Mouse (Mus musculus): ENCODE measurements around the gene Plcb2. TPM values are rescaled to one million over a fixed set of nuclear protein-coding genes. Genes with fewer than 3 reads are reported as not detected.

The Plcb2 gene
- polyA plus RNA-seq, 1 experiment from 2014 or later: 0.64 TPM

DNA sequence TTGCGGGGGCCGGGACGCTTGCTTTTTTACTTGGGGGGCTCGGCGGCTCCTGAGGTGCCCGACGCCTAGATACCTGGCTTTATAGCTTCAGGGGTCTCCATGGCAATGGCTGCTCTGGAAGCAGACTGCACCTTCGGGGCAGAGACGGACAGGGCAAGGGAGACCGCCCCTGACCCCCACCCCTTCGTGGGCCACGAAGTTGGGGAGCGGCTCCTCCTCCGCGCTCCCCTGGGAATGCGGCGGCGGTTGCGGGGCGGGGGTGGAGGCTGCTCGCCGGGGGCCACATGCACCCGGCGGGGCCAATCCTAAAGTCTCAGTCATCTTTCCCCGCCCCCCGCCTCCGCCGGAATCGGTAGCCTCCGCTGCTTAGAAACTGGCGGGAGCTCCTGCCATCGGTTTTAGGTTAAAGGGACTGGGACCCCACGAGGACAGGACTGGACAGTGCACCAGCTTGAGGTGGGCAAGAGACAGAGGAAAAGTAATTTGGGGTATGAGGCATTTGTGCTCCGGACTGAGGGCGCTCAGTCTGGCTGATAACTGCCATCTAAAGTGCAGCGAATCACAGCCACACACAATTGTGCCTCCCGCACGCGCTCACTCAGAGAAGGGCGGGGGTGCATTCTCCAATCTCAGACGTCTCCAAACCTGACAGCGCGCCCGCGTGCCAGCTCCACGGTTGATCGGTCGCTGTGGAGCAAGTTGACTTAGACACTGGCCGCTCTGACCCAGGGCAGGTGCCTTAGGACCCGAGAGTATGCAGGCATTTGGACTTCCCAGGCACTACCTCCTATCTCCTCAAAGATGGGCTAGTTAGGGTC lies 24.1 kb downstream of the Plcb2 start, which contains the start of gene Ankrd63:
Gene Ankrd63 (minus strand): TSS at position 51 of the 818 bp plus-strand sequence.
- H3K27me3 ChIP-seq (ENCODE audit: control insufficient read depth, insufficient read depth, low read length): peaks cover 27% of the 10 kb centered on the region
- no peaks in the 10 kb centered on the region for H3K36me3 ChIP-seq (ENCODE audit: control insufficient read depth, insufficient read depth, low read length)
- TF ChIP-seq EP300 (optimal IDR thresholded peaks at IDR 0.05) (no peak), CTCF (IDR thresholded peaks at IDR 0.05; ENCODE audit: low read depth) (no peak)
- no peak for DNase-seq (ENCODE audit: low spot score)
- no peak within 1 kb of the TSS for H3K27ac ChIP-seq (replicated peaks)
- H3K4me2 ChIP-seq (replicated peaks; ENCODE audit: low read depth): peak within 1 kb of the TSS; percentile 77
- no peak for ATAC-seq (ENCODE audit: low FRiP score, low TSS enrichment)
- H3K9me3 ChIP-seq (ENCODE audit: control insufficient read depth, low read length): no peaks in the 10 kb centered on the region
- peak within 1 kb of the TSS; percentile 45 for H3K9ac ChIP-seq (ENCODE audit: low read length)
- H3K4me3 ChIP-seq (ENCODE audit: low read depth, low read length): peak within 1 kb of the TSS; percentile 45
- H3K4me1 ChIP-seq (replicated peaks; ENCODE audit: control insufficient read depth, insufficient read depth): peaks cover 12% of the 10 kb centered on the region; the same call in 1 of the 2 replicates
- 2% methylated on average over 46 of the region's 50 CpGs for WGBS

DNA sequence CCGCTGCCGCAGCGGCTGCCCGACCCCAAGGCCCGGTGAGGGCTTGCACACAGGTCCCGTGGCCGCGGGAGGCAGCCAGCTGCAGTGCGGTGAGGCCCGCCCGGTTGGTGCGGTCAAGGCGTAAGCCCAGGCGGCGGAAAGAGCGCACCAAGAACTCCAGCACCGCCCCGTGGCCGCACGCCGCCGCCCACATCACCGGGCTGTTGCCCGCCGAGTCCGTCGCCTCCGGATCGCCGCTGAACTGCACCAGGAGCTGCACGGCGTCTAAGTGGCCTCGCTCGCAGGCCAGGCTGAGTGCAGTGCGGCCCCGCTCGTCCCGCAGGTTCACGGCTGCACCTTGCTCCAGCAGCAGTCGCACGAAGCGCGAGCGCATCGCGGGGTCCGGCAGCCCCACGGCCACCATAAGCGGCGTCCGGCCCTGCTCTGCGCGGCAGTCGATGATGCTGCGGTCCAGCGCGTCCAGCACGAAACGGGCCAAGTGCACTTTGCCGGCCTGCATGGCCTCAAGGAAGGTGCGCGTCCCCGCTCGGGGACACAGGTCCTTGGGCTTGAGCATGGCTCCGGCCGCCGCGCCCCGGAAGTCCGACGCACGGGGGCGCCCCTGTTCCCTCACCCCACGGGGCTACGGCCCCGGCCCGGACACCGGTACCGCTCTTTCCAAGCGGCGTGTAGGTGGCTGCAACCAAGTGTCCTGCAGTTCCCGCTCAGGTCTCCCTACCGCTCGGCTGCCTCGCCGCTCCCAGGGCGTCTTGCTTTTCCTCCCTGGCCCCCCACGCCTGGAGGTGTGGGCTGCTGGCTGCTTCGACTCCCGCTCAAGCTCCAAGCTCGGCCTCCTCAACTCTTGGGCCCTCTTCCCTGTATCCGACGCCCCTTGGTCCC lies 25.1 kb downstream of the Plcb2 start:
- Histone ChIP-seq H3K9ac (ENCODE audit: low read length) (peak overlapping the region; percentile 45), H3K4me2 (replicated peaks; ENCODE audit: low read depth) (peak overlapping the region; percentile 77), H3K27ac (replicated peaks) (no peak overlapping the region), H3K27me3 (ENCODE audit: control insufficient read depth, insufficient read depth, low read length) (peaks cover 27% of the 10 kb centered on the region), H3K9me3 (ENCODE audit: control insufficient read depth, low read length) (no peaks in the 10 kb centered on the region), H3K4me3 (ENCODE audit: low read depth, low read length) (peak overlapping the region; percentile 45), H3K36me3 (ENCODE audit: control insufficient read depth, insufficient read depth, low read length) (no peaks in the 10 kb centered on the region), H3K4me1 (replicated peaks; ENCODE audit: control insufficient read depth, insufficient read depth) (peaks cover 12% of the 10 kb centered on the region; the same call in 1 of the 2 replicates)
- under 1% methylated on average over 92 of the region's 93 CpGs for WGBS
- TF ChIP-seq CTCF (IDR thresholded peaks at IDR 0.05; ENCODE audit: low read depth) (peak; percentile 52), EP300 (optimal IDR thresholded peaks at IDR 0.05) (no peak)
- DNase-seq (ENCODE audit: low spot score): peak; percentile 61
- peak; percentile 38; the same call in 1 of the 2 replicates for ATAC-seq (ENCODE audit: low FRiP score, low TSS enrichment)

DNA sequence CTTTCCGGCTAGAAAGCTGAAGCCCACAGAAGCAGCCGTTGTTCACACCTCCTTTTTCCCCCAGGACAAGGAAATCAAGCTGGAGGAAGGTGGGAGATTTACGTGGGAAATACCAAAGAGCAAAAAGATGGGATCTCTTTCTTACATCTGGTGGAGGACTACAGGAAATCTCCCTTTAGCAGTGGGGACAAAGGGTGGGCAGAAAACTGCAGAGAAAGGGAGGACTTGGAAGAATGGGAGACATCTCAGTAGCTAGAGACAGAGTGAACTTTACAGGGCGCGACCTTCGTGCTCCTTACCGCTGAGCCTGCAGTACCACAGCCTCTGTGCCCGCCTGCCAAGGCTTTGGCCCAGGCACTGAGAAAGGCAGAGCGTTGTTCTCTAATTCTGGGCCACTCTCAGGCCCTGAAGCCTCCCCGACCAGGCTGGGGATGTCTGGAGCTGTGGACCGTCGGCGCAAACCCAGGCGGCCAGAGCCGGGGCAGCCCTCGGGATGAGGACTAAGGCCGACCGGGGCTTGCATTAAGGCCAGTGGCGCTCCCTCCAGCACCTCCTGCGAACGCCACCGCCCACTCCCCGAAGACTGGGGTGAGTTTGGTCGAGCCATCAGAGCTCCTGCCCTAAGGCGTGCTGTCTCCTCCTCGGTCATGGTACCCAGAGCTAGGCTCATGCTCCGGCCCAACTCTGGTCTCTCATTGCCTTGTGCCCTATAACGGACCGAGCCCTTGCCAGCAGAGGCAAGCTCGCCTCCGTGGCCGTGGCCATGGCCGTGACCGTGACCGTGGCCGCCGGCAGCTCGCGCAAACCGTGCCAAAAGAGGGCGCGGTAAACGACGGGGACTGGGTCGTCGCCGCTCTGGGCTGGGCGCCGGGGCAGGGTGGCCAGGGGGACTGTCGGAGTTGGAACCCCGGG lies 26.0 kb downstream of the Plcb2 start:
- H3K4me3 ChIP-seq (ENCODE audit: low read depth, low read length): peak overlapping the region; percentile 45
- peak overlapping the region; percentile 45; the same call in 1 of the 2 replicates for H3K9ac ChIP-seq (ENCODE audit: low read length)

DNA sequence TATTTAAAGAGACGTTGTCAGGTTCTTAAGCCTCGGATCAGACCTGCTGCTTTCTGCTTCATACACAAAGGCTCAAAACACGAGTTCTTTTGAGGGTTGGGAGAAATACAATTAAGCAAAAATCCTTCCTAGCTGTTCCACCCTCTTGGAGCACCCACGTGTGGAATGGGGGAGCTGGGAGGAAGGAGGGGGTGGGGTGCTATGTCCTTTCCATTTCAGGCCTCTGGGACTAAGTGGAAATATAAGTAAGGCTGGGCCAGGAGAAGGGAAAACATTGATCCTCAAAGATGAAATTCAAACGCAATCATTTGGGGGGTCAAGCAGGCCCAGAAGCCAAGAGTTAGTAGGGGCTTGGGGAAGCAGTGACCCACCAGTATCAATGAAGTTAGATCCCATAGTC lies 27.1 kb downstream of the Plcb2 start:
- Histone ChIP-seq H3K36me3 (ENCODE audit: control insufficient read depth, insufficient read depth, low read length) (no peaks in the 10 kb centered on the region), H3K27me3 (ENCODE audit: control insufficient read depth, insufficient read depth, low read length) (peaks cover 27% of the 10 kb centered on the region), H3K27ac (replicated peaks) (no peak overlapping the region), H3K4me2 (replicated peaks; ENCODE audit: low read depth) (no peak overlapping the region), H3K9me3 (ENCODE audit: control insufficient read depth, low read length) (no peaks in the 10 kb centered on the region), H3K9ac (ENCODE audit: low read length) (no peak overlapping the region), H3K4me1 (replicated peaks; ENCODE audit: control insufficient read depth, insufficient read depth) (peaks cover 14% of the 10 kb centered on the region; the same call in 1 of the 2 replicates), H3K4me3 (ENCODE audit: low read depth, low read length) (no peak overlapping the region)
- no peak for TF ChIP-seq CTCF (IDR thresholded peaks at IDR 0.05; ENCODE audit: low read depth)
- no peak for TF ChIP-seq EP300 (optimal IDR thresholded peaks at IDR 0.05)
- no peak for ATAC-seq (ENCODE audit: low FRiP score, low TSS enrichment)
- 34% methylated on average over 5 of the region's 5 CpGs for WGBS
- DNase-seq (ENCODE audit: low spot score): no peak

More for the DNA sequence above, 26.0 kb downstream of the Plcb2 start:
- 15% methylated on average over 51 of the region's 51 CpGs for WGBS
- Histone ChIP-seq H3K27ac (replicated peaks) (no peak overlapping the region), H3K4me2 (replicated peaks; ENCODE audit: low read depth) (peak overlapping the region; percentile 77), H3K9me3 (ENCODE audit: control insufficient read depth, low read length) (no peaks in the 10 kb centered on the region), H3K4me1 (replicated peaks; ENCODE audit: control insufficient read depth, insufficient read depth) (peaks cover 14% of the 10 kb centered on the region; the same call in 1 of the 2 replicates), H3K27me3 (ENCODE audit: control insufficient read depth, insufficient read depth, low read length) (peaks cover 27% of the 10 kb centered on the region), H3K36me3 (ENCODE audit: control insufficient read depth, insufficient read depth, low read length) (no peaks in the 10 kb centered on the region)
- TF ChIP-seq CTCF (IDR thresholded peaks at IDR 0.05; ENCODE audit: low read depth) (no peak), EP300 (optimal IDR thresholded peaks at IDR 0.05) (no peak)
- peak; percentile 9; the same call in 1 of the 2 replicates for ATAC-seq (ENCODE audit: low FRiP score, low TSS enrichment)
- DNase-seq (ENCODE audit: low spot score): no peak

All from stomach, postnatal 0 days (tissue).